Mouse (Mus musculus) hindbrain, postnatal 0 days (tissue): ENCODE data around the gene Phlpp1. TPM values are rescaled to one million over a fixed set of nuclear protein-coding genes. Genes with fewer than 3 reads are reported as not detected.

ENCODE experiments used
- ATAC-seq: fragments of 200-750 bp; cut with Nextera tagmentation; 2 replicates; pipeline ENCODE4 v1.8.0; 2017; ENCODE audit warnings: mild to moderate bottlenecking, moderate TSS enrichment, moderate library complexity
- DNase-seq: peaks from one replicate; pipeline ENCODE4 v3.0.0-alpha.2; 2015; ENCODE audit warnings: low spot score
- H3K27ac ChIP-seq: fragments of 300-500 bp; sonication (generic); 2 replicates; pipeline ENCODE4 v1.5.1; 2014; ENCODE audit warnings: mild to moderate bottlenecking
- H3K27me3 ChIP-seq: fragments of 300-500 bp; sonication (generic); 2 replicates; pipeline ENCODE4 v1.6.1; 2014; ENCODE audit warnings: low read length, mixed read lengths; ENCODE audit not compliant: insufficient read depth
- H3K36me3 ChIP-seq: fragments of 300-500 bp; sonication (generic); 2 replicates; pipeline ENCODE4 v1.6.1; 2014; ENCODE audit warnings: low read length, mixed read lengths; ENCODE audit not compliant: insufficient read depth
- H3K4me1 ChIP-seq: fragments of 300-500 bp; sonication (generic); 2 replicates; pipeline ENCODE4 v1.6.1; 2014; ENCODE audit warnings: antibody characterized with exemption, low read length, mixed read lengths; ENCODE audit not compliant: insufficient read depth
- H3K4me2 ChIP-seq: fragments of 300-500 bp; sonication (generic); 2 replicates; pipeline ENCODE4 v1.6.1; 2014; ENCODE audit warnings: low read depth, mild to moderate bottlenecking, low read length, moderate library complexity, mixed read lengths
- H3K4me3 ChIP-seq: fragments of 300-500 bp; sonication (generic); 2 replicates; pipeline ENCODE4 v1.5.1; 2014; ENCODE audit warnings: low read length
- H3K9ac ChIP-seq: fragments of 300-500 bp; sonication (generic); replicated peaks from 2 replicates; pipeline ENCODE4 v1.6.1; 2014; ENCODE audit warnings: mild to moderate bottlenecking, low read length, moderate library complexity, mixed read lengths
- H3K9me3 ChIP-seq: fragments of 300-500 bp; sonication (generic); 2 replicates; pipeline ENCODE4 v1.6.1; 2016; ENCODE audit warnings: low read length, mixed read lengths
- CTCF ChIP-seq: IDR thresholded peaks from 2 replicates; pipeline ENCODE4 v1.5.1; 2016; ENCODE audit warnings: antibody characterized with exemption, control low read depth, low read depth
- whole genome bisulfite sequencing: fragments of 180-500 bp; shearing (Covaris S2); extraction: QIAGEN DNeasy Blood & Tissue Kit; methylation state at CpG from one replicate; pipeline ENCODE4 v1.1.7; 2014; 5-methylcytosine and 5-hydroxymethylcytosine counted together
- polyA plus RNA-seq: library from polyadenylated mRNA; unstranded; fragments of >200 nt; fragmentation: Nextera tagmentation; extraction: Ambion mirVana; gene quantifications from 2 replicates; pipeline ENCODE4 v1.2.1, GENCODE M21; 2015
- total RNA-seq: library from RNA; depleted of rRNA; stranded (reverse); fragments of >200 nt; gene quantifications from 2 replicates; pipeline ENCODE4 v1.2.3, GENCODE M21; 2014

The Phlpp1 gene
- total and polyA plus RNA-seq, 2 experiments from 2014 or later = 6.0 to 38.0 TPM

DNA sequence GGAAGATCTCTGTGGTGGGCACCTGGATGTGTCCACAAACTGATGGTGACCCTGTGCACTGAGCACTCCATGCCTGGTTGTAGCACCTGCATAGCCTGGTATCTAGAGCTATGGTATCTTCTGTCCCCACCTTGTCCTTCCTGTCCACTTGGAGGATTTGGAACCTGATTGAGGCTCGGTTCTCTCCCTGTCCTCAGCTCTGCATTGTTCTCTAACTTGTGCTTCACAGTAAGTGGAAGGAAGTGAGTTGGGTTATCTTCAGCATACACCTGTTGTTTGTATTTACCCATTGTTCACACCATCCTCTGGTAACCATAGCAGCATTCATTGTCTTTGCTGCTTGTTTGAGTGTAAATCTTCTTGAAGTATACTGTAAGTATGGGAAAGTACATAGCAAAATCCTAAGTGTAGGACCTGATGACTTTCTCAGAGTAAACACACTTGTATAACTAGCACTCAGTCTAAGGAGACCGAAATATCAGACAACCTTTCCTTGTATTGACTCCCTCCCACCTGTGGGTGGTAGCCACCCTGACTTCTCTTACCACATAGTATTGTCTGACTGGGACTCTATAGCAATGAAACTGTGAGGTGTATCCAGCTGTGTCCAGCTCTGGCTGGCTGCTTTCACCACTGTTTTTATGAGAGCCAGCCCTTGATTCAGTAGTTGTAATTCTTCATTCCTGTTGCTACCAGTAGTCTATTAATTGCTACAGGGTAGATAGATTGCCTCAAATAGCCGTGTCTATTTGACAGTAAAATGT lies 191.5 kb downstream of the Phlpp1 start:
- Histone ChIP-seq H3K36me3 (peaks cover 7% of the 10 kb centered on the region; the same call in 1 of the 2 replicates), H3K27ac (no peak overlapping the region), H3K9me3 (no peaks in the 10 kb centered on the region), H3K27me3 (no peaks in the 10 kb centered on the region), H3K4me3 (no peak overlapping the region), H3K4me1 (no peaks in the 10 kb centered on the region), H3K4me2 (no peak overlapping the region), H3K9ac (no peak overlapping the region)
- DNase-seq (no peak), ATAC-seq (0 out of 2 replicates have a peak, but pooled peaks have one; percentile 38)
- no peak for TF ChIP-seq CTCF
- 91% methylated on average over 3 of the region's 3 CpGs for WGBS

DNA sequence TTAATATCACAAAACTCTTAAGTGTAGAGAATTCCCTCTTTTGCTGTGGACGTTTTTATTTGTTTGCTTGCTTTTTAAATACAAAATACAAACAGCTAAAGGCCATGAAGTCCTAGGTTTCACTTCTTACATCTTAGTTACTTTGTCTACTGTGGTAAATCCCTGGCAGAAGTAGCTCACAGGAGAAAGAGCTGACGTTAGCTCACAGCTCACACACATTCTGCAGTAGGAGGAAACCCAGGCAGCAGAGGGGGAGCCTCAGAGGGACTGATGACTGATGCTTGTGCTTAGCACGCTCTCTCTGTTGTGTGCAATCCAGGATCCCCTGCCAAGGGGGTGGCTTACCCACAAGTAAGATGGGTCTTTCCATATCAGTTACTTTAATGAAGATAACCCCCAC lies 197.8 kb downstream of the Phlpp1 start:
- H3K36me3 ChIP-seq = peaks cover 16% of the 10 kb centered on the region
- ATAC-seq = no peak

DNA sequence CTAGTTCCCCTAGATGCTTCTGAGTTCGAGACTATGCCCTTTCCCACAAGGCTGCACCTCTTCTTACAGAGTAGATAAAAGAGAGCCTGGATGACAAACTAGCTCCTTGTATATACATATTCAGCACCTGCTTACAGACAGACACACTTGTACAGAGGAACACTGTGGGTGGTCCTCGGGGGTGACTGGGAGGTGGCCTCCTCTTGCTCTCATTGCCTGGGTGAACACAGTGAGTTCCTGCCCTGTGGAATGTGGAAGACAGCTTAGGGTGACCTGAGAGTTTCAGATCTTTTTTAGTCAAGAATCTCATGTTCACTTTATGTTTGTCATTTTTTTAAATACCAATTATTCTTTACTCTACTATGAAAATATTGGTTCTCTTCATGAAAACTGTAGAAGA lies 200.9 kb downstream of the Phlpp1 start:
- Histone ChIP-seq H3K4me3 (no peak overlapping the region), H3K4me1 (no peaks in the 10 kb centered on the region), H3K27me3 (no peaks in the 10 kb centered on the region), H3K4me2 (no peak overlapping the region), H3K27ac (no peak overlapping the region), H3K36me3 (peaks cover 9% of the 10 kb centered on the region; the same call in 1 of the 2 replicates), H3K9ac (no peak overlapping the region), H3K9me3 (no peaks in the 10 kb centered on the region)
- no peak for DNase-seq
- TF ChIP-seq CTCF = no peak
- 92% methylated on average over 2 of the region's 2 CpGs for WGBS
- ATAC-seq = no peak

More for the DNA sequence above, 197.8 kb downstream of the Phlpp1 start:
- Histone ChIP-seq H3K27ac (no peak overlapping the region), H3K4me3 (no peak overlapping the region), H3K4me1 (no peaks in the 10 kb centered on the region), H3K9me3 (no peaks in the 10 kb centered on the region), H3K4me2 (no peak overlapping the region), H3K27me3 (no peaks in the 10 kb centered on the region), H3K9ac (no peak overlapping the region)
- no peak for DNase-seq
- WGBS = 69% methylated on average over 3 of the region's 3 CpGs
- TF ChIP-seq CTCF = no peak

DNA sequence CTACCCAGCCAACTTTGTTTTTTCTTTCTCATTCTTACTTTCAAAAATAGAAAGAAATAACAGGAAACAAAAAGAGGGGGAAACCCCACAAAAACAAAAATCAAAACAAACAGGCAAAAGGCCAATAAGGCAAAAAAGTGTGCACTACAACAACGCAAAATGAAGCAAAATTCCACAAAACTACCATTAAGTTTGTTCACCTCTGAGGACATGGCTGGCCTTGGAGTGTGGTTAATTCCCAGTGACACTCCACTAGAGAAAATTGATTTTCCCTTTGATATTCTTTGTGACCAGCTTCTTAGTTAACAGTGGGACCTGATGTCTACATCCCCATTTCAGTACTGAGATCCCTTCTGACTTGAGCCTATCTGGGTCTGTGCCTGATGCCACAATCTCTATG lies 202.1 kb downstream of the Phlpp1 start:
- ATAC-seq = no peak
- no peaks in the 10 kb centered on the region for H3K27me3 ChIP-seq
- H3K36me3 ChIP-seq = peaks cover 9% of the 10 kb centered on the region; the same call in 1 of the 2 replicates
- H3K9me3 ChIP-seq = no peaks in the 10 kb centered on the region
- H3K4me1 ChIP-seq = no peaks in the 10 kb centered on the region
- WGBS = 92% methylated on average over 1 of the region's 1 CpGs
- H3K4me3 ChIP-seq = no peak overlapping the region
- DNase-seq = no peak
- H3K27ac ChIP-seq = no peak overlapping the region
- TF ChIP-seq CTCF = no peak
- H3K4me2 ChIP-seq = no peak overlapping the region
- H3K9ac ChIP-seq = no peak overlapping the region

DNA sequence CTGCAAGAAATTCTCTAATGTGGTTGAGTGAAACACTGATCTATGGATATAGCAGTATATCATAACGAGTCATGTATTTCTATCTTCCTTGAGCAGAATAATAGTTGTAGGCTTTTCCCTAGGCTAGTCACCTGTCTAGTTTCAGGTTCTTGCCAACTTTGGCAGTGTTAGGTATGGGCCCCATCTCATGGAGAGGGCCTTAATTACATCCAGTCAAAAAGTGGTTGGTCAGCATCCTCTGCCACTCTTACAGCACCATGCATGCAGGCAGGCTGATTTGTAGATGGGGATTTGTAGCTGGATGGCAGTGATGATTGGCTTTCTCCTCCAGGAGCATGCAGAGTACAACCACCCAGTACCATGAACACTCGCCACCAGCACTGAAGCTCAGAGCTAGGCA lies 202.7 kb downstream of the Phlpp1 start:
- WGBS = 95% methylated on average over 2 of the region's 2 CpGs
- Histone ChIP-seq H3K27ac (no peak overlapping the region), H3K9me3 (no peaks in the 10 kb centered on the region), H3K4me2 (no peak overlapping the region), H3K27me3 (no peaks in the 10 kb centered on the region), H3K4me1 (no peaks in the 10 kb centered on the region), H3K9ac (no peak overlapping the region), H3K4me3 (no peak overlapping the region), H3K36me3 (0 out of 2 replicates have a peak, but pooled peaks cover 5% of the 10 kb centered on the region)
- ATAC-seq (no peak), DNase-seq (no peak)
- peak; percentile 24; the same call in 1 of the 2 replicates for TF ChIP-seq CTCF

DNA sequence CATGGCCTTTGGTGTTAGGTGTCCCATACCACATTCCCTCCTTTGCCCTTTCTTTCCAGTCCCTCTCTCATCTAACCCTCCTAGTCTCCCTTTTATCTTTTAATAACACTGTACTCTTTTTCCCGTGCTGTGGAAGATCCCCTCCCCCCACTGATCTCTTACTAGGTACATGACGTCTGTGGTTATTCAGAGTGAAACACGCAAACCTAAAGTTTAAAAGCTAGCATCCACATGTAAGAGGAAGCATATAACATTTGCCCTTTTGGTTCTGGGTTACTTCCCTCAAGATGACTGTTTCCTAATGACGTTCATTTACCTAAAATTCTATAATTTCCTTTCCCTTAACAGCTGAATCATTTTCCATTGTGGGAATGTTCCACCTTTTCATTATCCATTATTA lies 203.4 kb downstream of the Phlpp1 start:
- ATAC-seq (no peak), DNase-seq (no peak)
- Histone ChIP-seq H3K9ac (no peak overlapping the region), H3K27me3 (no peaks in the 10 kb centered on the region), H3K9me3 (no peaks in the 10 kb centered on the region), H3K4me3 (no peak overlapping the region), H3K36me3 (no peaks in the 10 kb centered on the region), H3K4me1 (no peaks in the 10 kb centered on the region), H3K27ac (no peak overlapping the region), H3K4me2 (no peak overlapping the region)
- 87% methylated on average over 4 of the region's 4 CpGs for WGBS
- TF ChIP-seq CTCF = no peak

DNA sequence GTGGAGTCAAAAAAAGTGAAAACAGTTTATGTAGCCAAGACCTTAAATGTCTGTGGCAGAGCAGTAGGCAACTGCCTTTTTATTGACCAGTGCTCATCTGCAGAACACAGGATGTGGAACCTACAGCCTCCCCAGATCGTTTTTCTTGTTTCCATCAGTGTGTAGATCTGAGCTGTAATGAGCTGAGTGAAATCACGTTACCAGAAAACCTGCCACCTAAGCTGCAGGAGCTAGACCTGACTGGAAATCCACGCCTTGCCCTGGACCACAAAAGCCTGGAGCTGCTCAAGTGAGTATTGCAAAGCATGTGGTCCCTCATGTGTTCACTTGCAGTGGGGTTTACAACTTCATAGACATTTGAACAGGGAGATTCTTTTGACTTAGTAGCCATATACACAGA lies 204.5 kb downstream of the Phlpp1 start:
- H3K4me2 ChIP-seq = no peak overlapping the region
- WGBS = 82% methylated on average over 3 of the region's 3 CpGs
- no peak overlapping the region for H3K9ac ChIP-seq
- H3K9me3 ChIP-seq = no peaks in the 10 kb centered on the region
- H3K36me3 ChIP-seq = no peaks in the 10 kb centered on the region
- no peak for ATAC-seq
- H3K27ac ChIP-seq = no peak overlapping the region
- TF ChIP-seq CTCF = no peak
- H3K4me3 ChIP-seq = no peak overlapping the region
- H3K4me1 ChIP-seq = no peaks in the 10 kb centered on the region
- no peak for DNase-seq
- no peaks in the 10 kb centered on the region for H3K27me3 ChIP-seq
